Mouse (Mus musculus) central nervous system, embryonic 18 days (tissue): ENCODE results near the gene Arl6ip5. TPM values are rescaled to one million over a fixed set of nuclear protein-coding genes. Genes with fewer than 3 reads are reported as not detected.

Experiments
- polyA plus RNA-seq: library from polyadenylated mRNA; depleted of rRNA; stranded (reverse); fragments of >200 nt; gene quantifications from 2 replicates; pipeline ENCODE4 v1.2.3, GENCODE M21; 2012; rRNA removed

Arl6ip5 gene
- 159 and 162 TPM in 2 replicates for polyA plus RNA-seq

DNA sequence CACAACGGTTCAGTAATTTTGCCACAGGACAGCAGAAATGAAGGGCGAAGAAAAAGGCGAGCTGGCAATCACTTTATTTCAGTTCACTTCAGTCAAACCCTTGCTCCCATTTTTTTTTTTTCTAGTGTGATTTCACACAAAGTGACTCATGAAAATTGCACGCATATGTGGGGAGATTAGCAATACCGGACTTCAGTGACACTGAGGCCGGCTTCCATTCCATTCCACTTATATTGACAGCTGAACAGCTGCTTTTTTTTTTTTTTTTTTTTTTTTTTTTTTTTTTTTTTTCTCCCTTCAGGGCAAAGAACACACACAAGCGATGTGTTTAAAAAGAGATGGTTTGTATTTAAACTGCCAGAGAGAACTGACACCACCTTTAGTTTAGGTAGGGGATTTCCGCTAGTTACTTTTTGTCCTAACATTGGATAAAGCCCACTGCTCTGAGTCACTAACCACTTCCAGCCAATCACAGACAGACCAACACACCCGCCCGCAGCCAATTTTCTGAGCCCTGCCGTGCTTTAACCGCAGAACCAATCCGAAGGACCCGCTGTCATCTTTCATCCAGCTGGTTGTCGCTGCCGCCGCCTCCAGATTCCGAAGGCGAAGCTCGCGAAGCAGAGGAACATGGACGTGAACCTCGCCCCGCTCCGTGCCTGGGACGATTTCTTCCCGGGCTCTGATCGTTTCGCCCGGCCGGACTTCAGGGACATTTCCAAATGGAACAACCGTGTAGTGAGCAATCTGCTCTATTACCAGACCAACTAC lies at the start of gene Arl6ip5:
Gene Arl6ip5 (plus strand): TSS at position 499 of the 771 bp plus-strand sequence.

DNA sequence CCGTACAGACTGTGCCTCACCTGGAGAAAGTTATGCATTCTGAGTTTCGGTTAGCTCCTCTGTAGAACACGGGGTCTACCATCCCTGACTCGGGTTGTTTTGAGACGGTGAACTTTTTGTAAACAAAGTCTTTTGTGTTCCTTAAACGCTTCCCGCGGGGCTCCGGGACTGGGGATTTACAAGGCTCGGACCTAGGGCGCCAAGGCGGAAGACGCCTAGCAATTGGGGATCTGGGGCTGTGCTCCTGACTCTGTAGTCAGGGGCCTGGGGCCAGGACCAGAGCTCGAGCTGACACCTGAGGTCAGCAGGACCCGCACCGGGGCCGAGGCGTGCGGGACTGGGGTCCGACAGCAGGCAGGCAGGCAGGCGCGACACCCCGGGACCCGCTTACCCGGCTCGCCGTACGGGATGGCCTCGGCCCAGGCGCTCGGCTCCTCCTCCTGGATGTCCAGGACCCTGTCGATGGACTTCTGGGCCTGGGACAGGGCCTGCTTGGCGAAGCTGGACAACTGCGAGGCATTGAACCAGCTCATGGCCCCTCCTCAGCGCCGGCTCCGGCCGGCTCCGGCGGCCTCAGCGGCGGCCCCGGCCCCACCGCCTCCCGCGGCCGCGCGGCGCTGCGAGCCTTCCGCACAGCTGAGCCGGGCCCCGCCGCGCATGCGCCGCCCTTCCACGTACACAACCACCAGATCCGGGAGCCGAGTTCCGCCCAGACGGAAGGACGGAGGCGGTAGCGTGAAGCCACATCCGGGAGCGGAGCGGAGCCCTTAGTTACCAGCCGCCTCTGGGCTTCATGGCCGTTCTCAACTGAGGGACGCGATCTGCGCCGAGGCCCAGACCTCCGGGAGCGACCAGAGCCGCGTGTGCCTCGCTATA lies 31.8 kb upstream of the Arl6ip5 start, which contains the start of gene Tmf1:
Gene Tmf1 (minus strand): TSS at position 632 of the 876 bp plus-strand sequence.

GRCm38 (mm10) chr6:97205439-97205885 lies 5.0 kb upstream of the Arl6ip5 start, which contains the start of gene Uba3:
Uba3 (minus strand) TSS chr6:97205647.

GRCm38 (mm10) chr6:97252711-97253221 lies 42.3 kb downstream of the Arl6ip5 start, which contains the start of gene Lmod3:
Lmod3 (minus strand) TSS chr6:97252759.

Other genes with a start within 250 kb of the Arl6ip5 start
- gene Fam19a4, start 150.3 kb upstream of the Arl6ip5 start, polyA plus RNA-seq, result 1.2 and 2.4 TPM in 2 replicates
- gene Eogt, start 61.5 kb upstream of the Arl6ip5 start, polyA plus RNA-seq, result 22.4 and 25.0 TPM in 2 replicates
- 5.6 TPM in 2 replicates for gene Tmf1, start 31.6 kb upstream of the Arl6ip5 start, polyA plus RNA-seq
- gene Uba3, start 5.0 kb upstream of the Arl6ip5 start, polyA plus RNA-seq, result 80.1 and 86.1 TPM in 2 replicates
- gene Lmod3, start 42.1 kb downstream of the Arl6ip5 start, polyA plus RNA-seq, result 0.09 and 1.4 TPM in 2 replicates